Mouse (Mus musculus): ENCODE measurements around the gene Bnipl. TPM values are rescaled to one million over a fixed set of nuclear protein-coding genes. Genes with fewer than 3 reads are reported as not detected.
"Not testable (repeated sequence)": the region's sequence is repeated elsewhere in the genome, so short reads cannot be mapped to it uniquely, and the experiment has no call there.

Gene Bnipl
- polyA plus RNA-seq, 1 experiment from 2014 or later, result not detected

- peak overlapping the region; percentile 94; the same call in 1 of the 2 replicates for H3K27ac ChIP-seq
- H3K36me3 ChIP-seq (ENCODE audit: inconsistent target), result peaks cover 6% of the 10 kb centered on the region
- peaks cover 65% of the 10 kb centered on the region for H3K79me2 ChIP-seq (ENCODE audit: inconsistent target)
- H3K4me3 ChIP-seq (ENCODE audit: inconsistent target), result peak overlapping the region; percentile 81
- WGBS (ENCODE audit: missing documents), result 55% methylated on average over 1 of the region's 1 CpGs
Measured at GRCm38 (mm10) chr3:95227214-95227613, 23.8 kb downstream of the Bnipl start.

- H3K36me3 ChIP-seq (ENCODE audit: inconsistent target), result peaks cover 4% of the 10 kb centered on the region; the same call in 1 of the 2 replicates
- peaks cover 47% of the 10 kb centered on the region for H3K79me2 ChIP-seq (ENCODE audit: inconsistent target)
- H3K27ac ChIP-seq, result no peak overlapping the region
- no peak overlapping the region for H3K4me3 ChIP-seq (ENCODE audit: inconsistent target)
- 94% methylated on average over 6 of the region's 6 CpGs for WGBS (ENCODE audit: missing documents)
Measured at GRCm38 (mm10) chr3:95224295-95224694, 26.7 kb downstream of the Bnipl start.

- Histone ChIP-seq H3K4me3 (ENCODE audit: inconsistent target) (no peak overlapping the region), H3K79me2 (ENCODE audit: inconsistent target) (peaks cover 39% of the 10 kb centered on the region), H3K36me3 (ENCODE audit: inconsistent target) (peaks cover 4% of the 10 kb centered on the region; the same call in 1 of the 2 replicates), H3K27ac (no peak overlapping the region)
- 100% methylated on average over 2 of the region's 2 CpGs for WGBS (ENCODE audit: missing documents)
Measured at GRCm38 (mm10) chr3:95223041-95223440, 28.0 kb downstream of the Bnipl start.

- 57% methylated on average over 6 of the region's 6 CpGs for WGBS (ENCODE audit: missing documents)
- H3K4me3 ChIP-seq (ENCODE audit: inconsistent target), result peak overlapping the region; percentile 57
- H3K36me3 ChIP-seq (ENCODE audit: inconsistent target), result peaks cover 4% of the 10 kb centered on the region; the same call in 1 of the 2 replicates
- H3K79me2 ChIP-seq (ENCODE audit: inconsistent target), result peaks cover 20% of the 10 kb centered on the region
- H3K27ac ChIP-seq, result peak overlapping the region; percentile 93
Measured at GRCm38 (mm10) chr3:95218466-95219137, 32.4 kb downstream of the Bnipl start.

GRCm38 (mm10) chr3:95217255-95218134, 33.5 kb downstream of the Bnipl start, which contains the start of gene Gabpb2:
TSS of gene Gabpb2 (minus strand) at chr3:95217916.
- H3K27ac ChIP-seq, result peak within 1 kb of the TSS; percentile 93
- H3K36me3 ChIP-seq (ENCODE audit: inconsistent target), result 0 out of 2 replicates have a peak, but pooled peaks cover 4% of the 10 kb centered on the region
- under 1% methylated on average over 50 of the region's 56 CpGs for WGBS (ENCODE audit: missing documents)
- peak within 1 kb of the TSS; percentile 57 for H3K4me3 ChIP-seq (ENCODE audit: inconsistent target)
- peaks cover 23% of the 10 kb centered on the region for H3K79me2 ChIP-seq (ENCODE audit: inconsistent target)

GRCm38 (mm10) chr3:95216655-95217254, 34.2 kb downstream of the Bnipl start:
- Histone ChIP-seq H3K79me2 (ENCODE audit: inconsistent target) (peaks cover 31% of the 10 kb centered on the region), H3K36me3 (ENCODE audit: inconsistent target) (0 out of 2 replicates have a peak, but pooled peaks cover 4% of the 10 kb centered on the region), H3K27ac (peak overlapping the region; percentile 93), H3K4me3 (ENCODE audit: inconsistent target) (peak overlapping the region; percentile 57)
- 19% methylated on average over 4 of the region's 4 CpGs for WGBS (ENCODE audit: missing documents)

- Histone ChIP-seq H3K27ac (no peak overlapping the region), H3K4me3 (ENCODE audit: inconsistent target) (no peak overlapping the region), H3K36me3 (ENCODE audit: inconsistent target) (no peaks in the 10 kb centered on the region; the same call in 1 of the 2 replicates), H3K79me2 (ENCODE audit: inconsistent target) (peaks cover 46% of the 10 kb centered on the region)
- 100% methylated on average over 1 of the region's 1 CpGs for WGBS (ENCODE audit: missing documents)
Measured at GRCm38 (mm10) chr3:95213609-95213975, 37.4 kb downstream of the Bnipl start.

GRCm38 (mm10) chr3:95212889-95213608, 37.9 kb downstream of the Bnipl start:
- H3K36me3 ChIP-seq (ENCODE audit: inconsistent target); H3K27ac ChIP-seq; H3K4me3 ChIP-seq (ENCODE audit: inconsistent target): not testable (repeated sequence)
- WGBS (ENCODE audit: missing documents), result 99% methylated on average over 7 of the region's 10 CpGs
- H3K79me2 ChIP-seq (ENCODE audit: inconsistent target), result peaks cover 46% of the 10 kb centered on the region

- H3K4me3 ChIP-seq (ENCODE audit: inconsistent target), result no peak overlapping the region
- 100% methylated on average over 2 of the region's 2 CpGs for WGBS (ENCODE audit: missing documents)
- H3K27ac ChIP-seq, result no peak overlapping the region
- peaks cover 32% of the 10 kb centered on the region for H3K79me2 ChIP-seq (ENCODE audit: inconsistent target)
- H3K36me3 ChIP-seq (ENCODE audit: inconsistent target), result peaks cover 11% of the 10 kb centered on the region
Measured at GRCm38 (mm10) chr3:95210585-95210984, 40.4 kb downstream of the Bnipl start.

GRCm38 (mm10) chr3:95208286-95208685, 42.7 kb downstream of the Bnipl start:
- Histone ChIP-seq H3K36me3 (ENCODE audit: inconsistent target) (peaks cover 31% of the 10 kb centered on the region), H3K79me2 (ENCODE audit: inconsistent target) (peaks cover 26% of the 10 kb centered on the region; the same call in 1 of the 2 replicates), H3K4me3 (ENCODE audit: inconsistent target) (no peak overlapping the region), H3K27ac (no peak overlapping the region)
- WGBS (ENCODE audit: missing documents), result 93% methylated on average over 3 of the region's 4 CpGs

GRCm38 (mm10) chr3:95203880-95204279, 47.1 kb downstream of the Bnipl start:
- WGBS (ENCODE audit: missing documents), result 84% methylated on average over 6 of the region's 6 CpGs
- Histone ChIP-seq H3K79me2 (ENCODE audit: inconsistent target) (no peaks in the 10 kb centered on the region; the same call in 1 of the 2 replicates), H3K36me3 (ENCODE audit: inconsistent target) (peaks cover 74% of the 10 kb centered on the region), H3K4me3 (ENCODE audit: inconsistent target) (no peak overlapping the region), H3K27ac (no peak overlapping the region)

GRCm38 (mm10) chr3:95200562-95200961, 50.4 kb downstream of the Bnipl start:
- peaks cover 92% of the 10 kb centered on the region for H3K36me3 ChIP-seq (ENCODE audit: inconsistent target)
- no peak overlapping the region for H3K27ac ChIP-seq
- H3K79me2 ChIP-seq (ENCODE audit: inconsistent target), result no peaks in the 10 kb centered on the region
- 100% methylated on average over 2 of the region's 2 CpGs for WGBS (ENCODE audit: missing documents)
- H3K4me3 ChIP-seq (ENCODE audit: inconsistent target), result no peak overlapping the region

- no peak overlapping the region for H3K27ac ChIP-seq
- peaks cover 94% of the 10 kb centered on the region for H3K36me3 ChIP-seq (ENCODE audit: inconsistent target)
- no peaks in the 10 kb centered on the region for H3K79me2 ChIP-seq (ENCODE audit: inconsistent target)
- no peak overlapping the region for H3K4me3 ChIP-seq (ENCODE audit: inconsistent target)
- WGBS (ENCODE audit: missing documents), result 96% methylated on average over 7 of the region's 7 CpGs
Measured at GRCm38 (mm10) chr3:95200132-95200531, 50.9 kb downstream of the Bnipl start.

GRCm38 (mm10) chr3:95199101-95199500, 51.9 kb downstream of the Bnipl start:
- Histone ChIP-seq H3K4me3 (ENCODE audit: inconsistent target) (no peak overlapping the region), H3K27ac (no peak overlapping the region), H3K79me2 (ENCODE audit: inconsistent target) (no peaks in the 10 kb centered on the region), H3K36me3 (ENCODE audit: inconsistent target) (peaks cover 88% of the 10 kb centered on the region)
- 93% methylated on average over 1 of the region's 1 CpGs for WGBS (ENCODE audit: missing documents)

Data from macrophage (primary cell).